Mouse (Mus musculus) ES-E14 (cell line): ENCODE results near the gene Ei24.

Source experiments
- HCFC1 ChIP-seq: IDR thresholded peaks from 2 replicates; pipeline ENCODE4 v1.6.1; 2012; ENCODE audit warnings: low read length, inconsistent platforms, borderline replicate concordance; ENCODE audit not compliant: insufficient read depth
- MAFK ChIP-seq: IDR thresholded peaks from 2 replicates; pipeline ENCODE4 v1.6.1; 2014; ENCODE audit warnings: mild to moderate bottlenecking, low read depth, low read length, inconsistent platforms; ENCODE audit not compliant: insufficient read depth
- ZC3H11A ChIP-seq: IDR thresholded peaks from 2 replicates; pipeline ENCODE4 v1.6.1; 2012; ENCODE audit warnings: low read depth, mild to moderate bottlenecking, inconsistent platforms, low read length, borderline replicate concordance

DNA sequence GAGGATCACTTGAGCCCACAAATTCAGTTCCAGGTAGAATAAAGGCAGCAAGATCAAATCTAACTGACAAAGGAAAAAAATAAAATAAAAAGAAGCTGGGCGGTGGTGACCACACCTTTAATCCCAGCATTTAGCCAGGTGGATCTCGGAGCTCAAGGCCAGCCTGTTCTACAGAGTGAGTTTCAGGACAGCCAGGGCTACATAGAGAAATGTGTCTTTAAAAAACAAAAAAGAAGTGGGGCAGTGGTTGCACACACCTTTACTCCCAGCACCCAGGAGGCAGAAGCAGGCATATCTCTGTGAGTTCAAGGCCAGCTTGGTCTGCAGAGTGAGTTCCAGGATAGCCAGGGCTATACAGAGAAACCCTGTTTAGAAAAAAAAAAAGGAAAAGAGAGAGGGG lies 4.8 kb upstream of the Ei24 start:
- TF ChIP-seq HCFC1 (no peak), MAFK (no peak), ZC3H11A (no peak)
